Mouse (Mus musculus) v-Abl transformed pro-B cells (cell line): ENCODE measurements around the gene Cul4a.

Experiments used
- in situ Hi-C, 2 experiments: fragments of 400-800 bp; cut with MboI; formaldehyde crosslinking; loops; one replicate each; pipeline ENCODE4 v1.15.1; 2025; ENCODE audit not compliant: unreplicated experiment in 2 of 2

Gene Cul4a

GRCm38 (mm10) chr8:13122887-13123421 is 17.5 kb downstream of the Cul4a start:
- in situ Hi-C loops: loop anchor here (25.0 kb wide), 3 partner anchors 464 to 664 kb away; partner anchors contain the start of genes Cdc16 (in 1 of the 2) and Upf3a (in 1 of the 2)

- in situ Hi-C loops: loop anchor here (25.0 kb wide), 4 partner anchors 137 to 662 kb away; partner anchors contain the start of genes Adprhl1 (in 1 of the 2), Cdc16 (in 1 of the 2) and Upf3a (in 1 of the 2)
Measured at GRCm38 (mm10) chr8:13124897-13125296, 19.5 kb downstream of the Cul4a start.

GRCm38 (mm10) chr8:13132220-13132619 is 26.8 kb downstream of the Cul4a start:
- in situ Hi-C loops: loop anchor here (5.0 to 25.0 kb wide), 3 partner anchors 80 to 130 kb away; partner anchors contain the start of gene Adprhl1 (in 1 of the 2)

GRCm38 (mm10) chr8:13139641-13140182 is 34.3 kb downstream of the Cul4a start:
- in situ Hi-C loops: loop anchor here in 1 of 2 experiments (25.0 kb wide), 1 partner anchor 123 kb away; the partner anchor contains the start of gene Adprhl1

GRCm38 (mm10) chr8:13141681-13142080 is 36.3 kb downstream of the Cul4a start:
- in situ Hi-C loops: loop anchor here in 1 of 2 experiments (25.0 kb wide), 1 partner anchor 121 kb away; the partner anchor contains the start of gene Adprhl1

- in situ Hi-C loops: loop anchor here in 1 of 2 experiments (25.0 kb wide), 1 partner anchor 114 kb away; the partner anchor contains the start of gene Adprhl1
Measured at GRCm38 (mm10) chr8:13148476-13148875, 43.1 kb downstream of the Cul4a start.

- in situ Hi-C loops: loop anchor here in 1 of 2 experiments (25.0 kb wide), 1 partner anchor 113 kb away; the partner anchor contains the start of gene Adprhl1
Measured at GRCm38 (mm10) chr8:13149287-13149686, 43.9 kb downstream of the Cul4a start.

- in situ Hi-C loops: loop anchor here in 1 of 2 experiments (25.0 kb wide), 1 partner anchor 112 kb away; the partner anchor contains the start of gene Adprhl1
Measured at GRCm38 (mm10) chr8:13149866-13150265, 44.4 kb downstream of the Cul4a start.

GRCm38 (mm10) chr8:13150929-13151328 is 45.5 kb downstream of the Cul4a start:
- in situ Hi-C loops: no loop called here

GRCm38 (mm10) chr8:13154099-13154498 is 48.7 kb downstream of the Cul4a start:
- in situ Hi-C loops: no loop called here

GRCm38 (mm10) chr8:13155358-13155757 is 49.9 kb downstream of the Cul4a start:
- in situ Hi-C loops: loop anchor here in 1 of 2 experiments (5.0 kb wide), 1 partner anchor 52 kb away; no protein-coding TSS in a partner anchor

- in situ Hi-C loops: loop anchor here in 1 of 2 experiments (5.0 kb wide), 1 partner anchor 51 kb away; no protein-coding TSS in a partner anchor
Measured at GRCm38 (mm10) chr8:13156327-13157097, 51.1 kb downstream of the Cul4a start.

- in situ Hi-C loops: loop anchor here in 1 of 2 experiments (5.0 kb wide), 1 partner anchor 48 kb away; no protein-coding TSS in a partner anchor
Measured at GRCm38 (mm10) chr8:13158718-13159376, 53.4 kb downstream of the Cul4a start, which contains the start of gene Lamp1. TSS of gene Lamp1 (plus strand) at chr8:13159161.

GRCm38 (mm10) chr8:13159377-13159881 is 54.0 kb downstream of the Cul4a start:
- in situ Hi-C loops: loop anchor here in 1 of 2 experiments (5.0 kb wide), 1 partner anchor 48 kb away; no protein-coding TSS in a partner anchor

GRCm38 (mm10) chr8:13160691-13161090 is 55.3 kb downstream of the Cul4a start:
- in situ Hi-C loops: no loop called here

GRCm38 (mm10) chr8:13162098-13162497 is 56.7 kb downstream of the Cul4a start:
- in situ Hi-C loops: no loop called here

GRCm38 (mm10) chr8:13163563-13163962 is 58.1 kb downstream of the Cul4a start:
- in situ Hi-C loops: no loop called here

GRCm38 (mm10) chr8:13164361-13164760 is 58.9 kb downstream of the Cul4a start:
- in situ Hi-C loops: no loop called here

GRCm38 (mm10) chr8:13170510-13170909 is 65.1 kb downstream of the Cul4a start:
- in situ Hi-C loops: no loop called here

GRCm38 (mm10) chr8:13174305-13174704 is 68.9 kb downstream of the Cul4a start:
- in situ Hi-C loops: no loop called here
